Mouse (Mus musculus) kidney, adult 2 months (tissue): ENCODE measurements around the gene Tmem14a.

Experiments used
- CTCF ChIP-seq: fragments of 200-500 bp; conservative IDR thresholded peaks from 2 replicates; pipeline ENCODE4 v1.5.1; 2011; ENCODE audit warnings: low read depth, mild to moderate bottlenecking, control low read depth, low read length, moderate library complexity, mixed read lengths; ENCODE audit not compliant: insufficient read depth, insufficient read length
- POLR2A ChIP-seq: fragments of 200-500 bp; IDR thresholded peaks from one replicate; pipeline ENCODE4 v1.6.1; 2011; ENCODE audit warnings: low read depth, low read length, control low read depth

- no peak for TF ChIP-seq CTCF
- no peak for TF ChIP-seq POLR2A
Observed at GRCm38 (mm10) chr1:21246136-21246535, 27.8 kb downstream of the Tmem14a start.
